9 mouse cellular contexts compared by ENCODE assay signal in the genomic region with DNA sequence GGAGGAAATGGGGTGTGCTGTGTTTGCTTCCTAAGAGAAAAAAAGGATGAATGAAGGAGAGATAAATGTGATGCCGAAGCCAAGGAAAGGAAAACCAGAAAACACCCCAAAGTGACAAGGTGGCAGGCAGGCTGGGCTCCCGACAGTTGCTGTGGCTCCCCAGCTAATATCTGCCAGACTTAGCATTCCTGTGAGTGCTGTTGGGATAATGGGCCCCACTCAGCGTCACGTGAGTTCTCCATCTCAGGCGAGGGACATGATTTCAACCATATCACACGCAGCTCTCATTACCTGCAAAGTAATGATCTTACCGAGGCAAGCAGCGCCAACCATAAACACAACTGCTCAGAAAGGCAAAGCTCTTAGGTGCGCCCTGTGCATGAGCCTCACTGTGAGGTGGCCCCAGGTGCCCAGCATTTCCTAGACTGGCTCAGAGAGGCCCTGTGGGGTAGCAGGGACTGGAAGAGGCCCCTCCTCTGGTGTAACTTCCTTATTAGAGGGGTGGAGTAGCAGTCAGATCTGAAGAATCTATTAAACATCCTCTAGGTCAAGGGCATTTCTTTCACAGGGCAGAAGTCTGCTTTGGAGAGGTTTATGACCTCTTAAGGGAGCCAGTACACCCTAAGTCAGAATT. TPM values are rescaled to one million over a fixed set of nuclear protein-coding genes. Genes with fewer than 3 reads are reported as not detected.
DNase-seq lines count a peak whose midpoint lies in the region; ATAC-seq and TF ChIP-seq lines count a peak whose summit lies in the region.
"Had no signal": no experiment of that assay in that cellular context is flagged by ENCODE, and none has a peak within 500 bp of the region (broad histone marks: within the 10 kb centered on the region; RNA-seq: fewer than 3 reads in every experiment).

No protein-coding gene starts in this region.

- no peak; the same call in 1 of the 2 replicates for TF ChIP-seq POLR2A in small intestine, adult 2 months (IDR thresholded peaks at IDR 0.05; ENCODE audit: low read depth, low read length)

- 0 out of 2 replicates have a peak, but pooled peaks have one; percentile 9 for ATAC-seq in midbrain, embryonic 12.5 days (ENCODE audit: low FRiP score, low read depth)
- ATAC-seq in midbrain, embryonic 14.5 days (ENCODE audit: low FRiP score, low TSS enrichment), result no peak
- no peak for ATAC-seq in forebrain, embryonic 11.5 days (replicated peaks; ENCODE audit: low FRiP score)
- ATAC-seq in intestine, embryonic 14.5 days (replicated peaks; ENCODE audit: low FRiP score, low TSS enrichment, low read depth), result peak; percentile 87

- no peak for DNase-seq in midbrain, embryonic 14.5 days
- no peak for DNase-seq in forebrain, embryonic 11.5 days (ENCODE audit: low spot score)
- no peak for DNase-seq in intestine, embryonic 14.5 days (ENCODE audit: low spot score)
- DNase-seq in cerebellum, postnatal 25 days, result no peak
- no peak for DNase-seq in urinary bladder, postnatal 14 days (ENCODE audit: low spot score)
- DNase-seq in cerebellum, postnatal 36 days, result no peak

- H3K4me2 ChIP-seq in midbrain, embryonic 12.5 days (replicated peaks), result no peak overlapping the region
- H3K4me2 ChIP-seq in midbrain, embryonic 14.5 days (ENCODE audit: low read length), result no peak overlapping the region
- H3K4me2 ChIP-seq in forebrain, embryonic 11.5 days (ENCODE audit: low read depth, low read length, severe bottlenecking), result no peak overlapping the region
- peak overlapping the region; percentile 33 for H3K4me2 ChIP-seq in intestine, embryonic 14.5 days (ENCODE audit: low read length)
- H3K4me2 ChIP-seq: lung, embryonic 15.5 days had no signal

- H3K9me3 ChIP-seq in midbrain, embryonic 12.5 days, result 0 out of 2 replicates have a peak, but pooled peaks cover 6% of the 10 kb centered on the region
- peaks cover 9% of the 10 kb centered on the region; the same call in 1 of the 2 replicates for H3K9me3 ChIP-seq in midbrain, embryonic 14.5 days (ENCODE audit: control insufficient read depth, low read length)
- H3K9me3 ChIP-seq in forebrain, embryonic 11.5 days (ENCODE audit: control insufficient read depth, low read length), result peaks cover 5% of the 10 kb centered on the region; the same call in 1 of the 2 replicates
- 0 out of 2 replicates have a peak, but pooled peaks cover 3% of the 10 kb centered on the region for H3K9me3 ChIP-seq in intestine, embryonic 14.5 days (ENCODE audit: control insufficient read depth, low read length)
- H3K9me3 ChIP-seq: lung, embryonic 15.5 days had no signal

- no peak for TF ChIP-seq CTCF in small intestine, adult 2 months (IDR thresholded peaks at IDR 0.05; ENCODE audit: extremely low read depth, insufficient read length, insufficient replicate concordance, low read depth, low read length)

- no peak overlapping the region for H3K4me3 ChIP-seq in midbrain, embryonic 12.5 days
- no peak overlapping the region for H3K4me3 ChIP-seq in midbrain, embryonic 14.5 days (replicated peaks; ENCODE audit: low read depth, low read length)
- no peak overlapping the region for H3K4me3 ChIP-seq in forebrain, embryonic 11.5 days (ENCODE audit: low read depth, low read length)
- H3K4me3 ChIP-seq in intestine, embryonic 14.5 days (ENCODE audit: low read depth, low read length), result no peak overlapping the region
- H3K4me3 ChIP-seq in small intestine, adult 2 months (ENCODE audit: low read depth, low read length), result peak overlapping the region; percentile 7; the same call in 1 of the 2 replicates
- H3K4me3 ChIP-seq: lung, embryonic 15.5 days had no signal

- no peak overlapping the region for H3K9ac ChIP-seq in midbrain, embryonic 12.5 days (replicated peaks)
- H3K9ac ChIP-seq in midbrain, embryonic 14.5 days (replicated peaks; ENCODE audit: low read length), result no peak overlapping the region
- 0 out of 2 replicates have a peak overlapping the region, but pooled peaks have one; percentile 24 for H3K9ac ChIP-seq in forebrain, embryonic 11.5 days (ENCODE audit: low read length)
- H3K9ac ChIP-seq in intestine, embryonic 14.5 days (ENCODE audit: low read length), result no peak overlapping the region
- H3K9ac ChIP-seq: lung, embryonic 15.5 days had no signal

- WGBS in midbrain, embryonic 12.5 days, result 36% methylated on average over 9 of the region's 9 CpGs
- 25% methylated on average over 9 of the region's 9 CpGs for WGBS in midbrain, embryonic 14.5 days
- WGBS in forebrain, embryonic 11.5 days, result 33% methylated on average over 9 of the region's 9 CpGs
- WGBS in intestine, embryonic 14.5 days, result 39% methylated on average over 9 of the region's 9 CpGs
- WGBS in small intestine, adult 2 months, result 24% methylated on average over 9 of the region's 9 CpGs

- H3K27me3 ChIP-seq in midbrain, embryonic 12.5 days, result no peaks in the 10 kb centered on the region
- H3K27me3 ChIP-seq in midbrain, embryonic 14.5 days (ENCODE audit: control insufficient read depth, insufficient read depth, low read length), result no peaks in the 10 kb centered on the region
- no peaks in the 10 kb centered on the region for H3K27me3 ChIP-seq in forebrain, embryonic 11.5 days (ENCODE audit: control insufficient read depth, insufficient read depth, low read length)
- no peaks in the 10 kb centered on the region for H3K27me3 ChIP-seq in intestine, embryonic 14.5 days (replicated peaks; ENCODE audit: control insufficient read depth, insufficient read depth, low read length)
- no peaks in the 10 kb centered on the region for H3K27me3 ChIP-seq in small intestine, adult 2 months (ENCODE audit: control insufficient read depth, insufficient read depth, low read length)
- H3K27me3 ChIP-seq: lung, embryonic 15.5 days had no signal

- peaks cover 32% of the 10 kb centered on the region for H3K4me1 ChIP-seq in midbrain, embryonic 12.5 days
- peaks cover 25% of the 10 kb centered on the region for H3K4me1 ChIP-seq in midbrain, embryonic 14.5 days (ENCODE audit: control insufficient read depth, insufficient read depth, low read length)
- peaks cover 26% of the 10 kb centered on the region for H3K4me1 ChIP-seq in forebrain, embryonic 11.5 days (replicated peaks; ENCODE audit: control insufficient read depth, insufficient read depth, low read length)
- peaks cover 36% of the 10 kb centered on the region for H3K4me1 ChIP-seq in intestine, embryonic 14.5 days (replicated peaks; ENCODE audit: control insufficient read depth, insufficient read depth, low read length)
- peaks cover 20% of the 10 kb centered on the region for H3K4me1 ChIP-seq in small intestine, adult 2 months (ENCODE audit: control insufficient read depth, insufficient read depth, insufficient read length, low read length)

- H3K27ac ChIP-seq in midbrain, embryonic 12.5 days (replicated peaks), result no peak overlapping the region
- H3K27ac ChIP-seq in midbrain, embryonic 14.5 days (replicated peaks; ENCODE audit: low read depth, low read length), result no peak overlapping the region
- H3K27ac ChIP-seq in forebrain, embryonic 11.5 days (ENCODE audit: low read depth, low read length), result no peak overlapping the region
- peak overlapping the region; percentile 64 for H3K27ac ChIP-seq in intestine, embryonic 14.5 days (ENCODE audit: low read depth)
- H3K27ac ChIP-seq in small intestine, adult 2 months (ENCODE audit: insufficient read depth, low read depth, low read length), result peak overlapping the region; percentile 66
- H3K27ac ChIP-seq: lung, embryonic 15.5 days had no signal

- peaks cover 17% of the 10 kb centered on the region for H3K36me3 ChIP-seq in midbrain, embryonic 12.5 days
- H3K36me3 ChIP-seq in midbrain, embryonic 14.5 days (ENCODE audit: control insufficient read depth, insufficient read depth, low read length), result no peaks in the 10 kb centered on the region
- H3K36me3 ChIP-seq in forebrain, embryonic 11.5 days (ENCODE audit: control insufficient read depth, insufficient read depth, low read length), result no peaks in the 10 kb centered on the region; the same call in 1 of the 2 replicates
- H3K36me3 ChIP-seq in intestine, embryonic 14.5 days (ENCODE audit: control insufficient read depth, insufficient read depth, low read length), result no peaks in the 10 kb centered on the region
- no peaks in the 10 kb centered on the region for H3K36me3 ChIP-seq in small intestine, adult 2 months (ENCODE audit: control insufficient read depth, insufficient read depth, low read length)

RNA-seq across cellular contexts. Expression of gene Bcl9, which starts 41.9 kb away (rescaled TPM):
- 79.1 and 91.2 TPM in 2 replicates for polyA plus RNA-seq in midbrain, embryonic 12.5 days (2016; fragmentation: Nextera tagmentation; extraction: Ambion mirVana)
- 82.5 and 100 TPM in 2 replicates for polyA plus RNA-seq in midbrain, embryonic 14.5 days (2014; fragmentation: Nextera tagmentation; extraction: Ambion mirVana)
- 81.8 and 82.1 TPM in 2 replicates for polyA plus RNA-seq in forebrain, embryonic 11.5 days (2014; fragmentation: Nextera tagmentation; extraction: Ambion mirVana)
- 49.1 and 50.3 TPM in 2 replicates for polyA plus RNA-seq in intestine, embryonic 14.5 days (2014; fragmentation: Nextera tagmentation; extraction: Ambion mirVana)
- polyA plus RNA-seq in small intestine, adult 2 months (2012; rRNA removed), result 7.0 and 16.5 TPM in 2 replicates

Comparison
In these comparisons a context has a peak if more than half of its experiments do, and no peak if none do; other contexts are left out.
1. ATAC-seq: peak in midbrain, embryonic 12.5 days (single experiment) and intestine, embryonic 14.5 days (single experiment); none in midbrain, embryonic 14.5 days (single experiment) and forebrain, embryonic 11.5 days (single experiment).
2. H3K27ac ChIP-seq: peak in intestine, embryonic 14.5 days (single experiment) and small intestine, adult 2 months (single experiment); none in midbrain, embryonic 12.5 days (single experiment), midbrain, embryonic 14.5 days (single experiment) and forebrain, embryonic 11.5 days (single experiment).